Mouse (Mus musculus): Measurements from ENCODE around the gene Tigd3. TPM values are rescaled to one million over a fixed set of nuclear protein-coding genes. Genes with fewer than 3 reads are reported as not detected.
"Not testable (repeated sequence)": the region's sequence is repeated elsewhere in the genome, so short reads cannot be mapped to it uniquely, and the experiment has no call there.

The Tigd3 gene
- polyA plus RNA-seq, 1 experiment, result 4.0 TPM

- DNase-seq, result no peak
- no peak for TF ChIP-seq POLR2A (IDR thresholded peaks at IDR 0.05; ENCODE audit: control insufficient read depth, extremely low read depth, insufficient read depth, low read length, poor library complexity)
- TF ChIP-seq CTCF (IDR thresholded peaks at IDR 0.05; ENCODE audit: borderline replicate concordance, control insufficient read depth, extremely low read depth, insufficient read depth, low read length, poor library complexity), result no peak
- no peaks in the 10 kb centered on the region for H3K27me3 ChIP-seq (ENCODE audit: control insufficient read depth, insufficient read depth, low read length)
- WGBS, result 96% methylated on average over 7 of the region's 7 CpGs
- no peak overlapping the region for H3K27ac ChIP-seq (ENCODE audit: control insufficient read depth, insufficient read depth, low read length)
- no peak overlapping the region for H3K4me3 ChIP-seq (ENCODE audit: control insufficient read depth, insufficient read depth, low read length)
- peaks cover 12% of the 10 kb centered on the region for H3K4me1 ChIP-seq (replicated peaks; ENCODE audit: control insufficient read depth, insufficient read depth, low read length)
- H3K36me3 ChIP-seq (ENCODE audit: control insufficient read depth, insufficient read depth, low read length), result peaks cover 7% of the 10 kb centered on the region
These were observed 1.7 kb downstream of the Tigd3 start for GRCm38 (mm10) chr19:5892262-5892661.

DNA sequence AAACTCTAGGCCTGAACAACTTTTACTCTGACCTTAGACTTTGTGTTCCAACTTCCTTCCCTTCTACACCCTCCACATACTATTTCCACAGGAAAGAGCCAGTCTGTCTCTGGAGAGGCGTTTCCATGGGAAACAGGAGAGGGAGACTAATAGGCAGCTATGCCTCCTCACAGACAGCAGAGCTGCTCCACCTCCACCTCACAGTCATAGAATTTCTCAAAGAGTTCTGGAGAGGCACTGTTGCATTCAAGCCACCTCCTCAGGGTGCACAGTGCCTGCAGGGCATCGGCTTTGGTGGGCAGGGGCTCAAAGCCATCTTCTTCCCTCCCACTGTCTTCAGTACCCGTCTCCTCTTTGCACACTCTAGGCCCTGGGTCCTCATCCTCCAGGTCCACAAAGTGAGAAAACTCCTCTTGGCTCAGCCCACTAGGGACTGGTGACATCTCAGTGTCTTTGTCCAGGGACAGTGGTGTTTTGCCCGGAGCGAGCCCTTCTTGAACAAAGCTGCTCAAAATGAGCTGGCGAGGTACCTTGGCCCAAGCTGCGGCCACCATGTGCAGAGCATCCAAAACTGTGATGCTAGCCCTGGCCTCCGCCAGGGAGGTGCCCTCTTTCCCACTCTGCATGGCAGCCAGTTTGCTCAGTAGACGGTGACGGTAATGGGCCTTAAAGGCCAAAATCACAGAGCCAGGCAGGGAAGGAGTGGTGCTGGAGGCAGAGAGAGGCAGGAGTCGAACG lies 2.3 kb downstream of the Tigd3 start:
- no peak for DNase-seq
- Histone ChIP-seq H3K36me3 (ENCODE audit: control insufficient read depth, insufficient read depth, low read length) (peaks cover 5% of the 10 kb centered on the region), H3K4me1 (replicated peaks; ENCODE audit: control insufficient read depth, insufficient read depth, low read length) (peaks cover 14% of the 10 kb centered on the region), H3K4me3 (ENCODE audit: control insufficient read depth, insufficient read depth, low read length) (no peak overlapping the region), H3K27me3 (ENCODE audit: control insufficient read depth, insufficient read depth, low read length) (no peaks in the 10 kb centered on the region), H3K27ac (ENCODE audit: control insufficient read depth, insufficient read depth, low read length) (no peak overlapping the region)
- 98% methylated on average over 12 of the region's 12 CpGs for WGBS
- TF ChIP-seq CTCF (IDR thresholded peaks at IDR 0.05; ENCODE audit: borderline replicate concordance, control insufficient read depth, extremely low read depth, insufficient read depth, low read length, poor library complexity) (no peak), POLR2A (IDR thresholded peaks at IDR 0.05; ENCODE audit: control insufficient read depth, extremely low read depth, insufficient read depth, low read length, poor library complexity) (no peak)

GRCm38 (mm10) chr19:5889211-5889610 lies 4.7 kb downstream of the Tigd3 start:
- Histone ChIP-seq H3K36me3 (ENCODE audit: control insufficient read depth, insufficient read depth, low read length) (no peaks in the 10 kb centered on the region), H3K27ac (ENCODE audit: control insufficient read depth, insufficient read depth, low read length) (no peak overlapping the region), H3K27me3 (ENCODE audit: control insufficient read depth, insufficient read depth, low read length) (no peaks in the 10 kb centered on the region), H3K4me3 (ENCODE audit: control insufficient read depth, insufficient read depth, low read length) (no peak overlapping the region), H3K4me1 (replicated peaks; ENCODE audit: control insufficient read depth, insufficient read depth, low read length) (peaks cover 13% of the 10 kb centered on the region)
- 94% methylated on average over 4 of the region's 4 CpGs for WGBS
- TF ChIP-seq POLR2A (IDR thresholded peaks at IDR 0.05; ENCODE audit: control insufficient read depth, extremely low read depth, insufficient read depth, low read length, poor library complexity) (no peak), CTCF (IDR thresholded peaks at IDR 0.05; ENCODE audit: borderline replicate concordance, control insufficient read depth, extremely low read depth, insufficient read depth, low read length, poor library complexity) (no peak)
- no peak for DNase-seq

GRCm38 (mm10) chr19:5887234-5887815 lies 6.6 kb downstream of the Tigd3 start:
- DNase-seq, result no peak
- 55% methylated on average over 3 of the region's 3 CpGs for WGBS
- TF ChIP-seq CTCF (IDR thresholded peaks at IDR 0.05; ENCODE audit: borderline replicate concordance, control insufficient read depth, extremely low read depth, insufficient read depth, low read length, poor library complexity) (no peak), POLR2A (IDR thresholded peaks at IDR 0.05; ENCODE audit: control insufficient read depth, extremely low read depth, insufficient read depth, low read length, poor library complexity) (no peak)
- no peak overlapping the region for H3K4me3 ChIP-seq (ENCODE audit: control insufficient read depth, insufficient read depth, low read length)
- H3K27me3 ChIP-seq (ENCODE audit: control insufficient read depth, insufficient read depth, low read length), result no peaks in the 10 kb centered on the region
- no peak overlapping the region for H3K27ac ChIP-seq (ENCODE audit: control insufficient read depth, insufficient read depth, low read length)
- no peaks in the 10 kb centered on the region for H3K36me3 ChIP-seq (ENCODE audit: control insufficient read depth, insufficient read depth, low read length)
- H3K4me1 ChIP-seq (replicated peaks; ENCODE audit: control insufficient read depth, insufficient read depth, low read length), result peaks cover 2% of the 10 kb centered on the region; the same call in 1 of the 2 replicates

DNA sequence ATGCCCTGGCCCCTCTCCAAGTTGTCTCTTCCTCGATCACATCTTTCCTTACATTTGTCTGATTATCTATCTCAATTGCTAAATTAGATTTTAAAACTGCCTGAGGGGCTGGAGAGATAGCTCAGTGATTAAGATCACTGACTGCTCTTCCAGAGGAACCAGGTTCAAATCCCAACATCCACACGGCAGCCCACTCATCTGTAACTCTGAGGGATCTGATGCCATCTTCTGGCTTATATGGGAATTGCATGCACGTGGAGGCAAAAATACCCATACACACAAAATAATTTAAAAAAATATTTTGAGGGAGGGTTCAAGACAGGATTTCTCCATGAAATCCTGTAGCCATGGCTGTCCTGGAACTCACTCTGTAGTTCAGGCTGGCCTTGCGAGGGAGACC lies 8.1 kb downstream of the Tigd3 start:
- 81% methylated on average over 4 of the region's 4 CpGs for WGBS
- peaks cover 2% of the 10 kb centered on the region; the same call in 1 of the 2 replicates for H3K4me1 ChIP-seq (replicated peaks; ENCODE audit: control insufficient read depth, insufficient read depth, low read length)
- H3K4me3 ChIP-seq (ENCODE audit: control insufficient read depth, insufficient read depth, low read length), result no peak overlapping the region
- no peaks in the 10 kb centered on the region for H3K27me3 ChIP-seq (ENCODE audit: control insufficient read depth, insufficient read depth, low read length)
- DNase-seq, result no peak
- no peaks in the 10 kb centered on the region for H3K36me3 ChIP-seq (ENCODE audit: control insufficient read depth, insufficient read depth, low read length)
- no peak overlapping the region for H3K27ac ChIP-seq (ENCODE audit: control insufficient read depth, insufficient read depth, low read length)
- TF ChIP-seq CTCF (IDR thresholded peaks at IDR 0.05; ENCODE audit: borderline replicate concordance, control insufficient read depth, extremely low read depth, insufficient read depth, low read length, poor library complexity) (no peak), POLR2A (IDR thresholded peaks at IDR 0.05; ENCODE audit: control insufficient read depth, extremely low read depth, insufficient read depth, low read length, poor library complexity) (no peak)

- H3K27ac ChIP-seq (ENCODE audit: control insufficient read depth, insufficient read depth, low read length), result no peak overlapping the region
- 73% methylated on average over 1 of the region's 1 CpGs for WGBS
These were observed 10.0 kb downstream of the Tigd3 start for GRCm38 (mm10) chr19:5883935-5884334.

DNA sequence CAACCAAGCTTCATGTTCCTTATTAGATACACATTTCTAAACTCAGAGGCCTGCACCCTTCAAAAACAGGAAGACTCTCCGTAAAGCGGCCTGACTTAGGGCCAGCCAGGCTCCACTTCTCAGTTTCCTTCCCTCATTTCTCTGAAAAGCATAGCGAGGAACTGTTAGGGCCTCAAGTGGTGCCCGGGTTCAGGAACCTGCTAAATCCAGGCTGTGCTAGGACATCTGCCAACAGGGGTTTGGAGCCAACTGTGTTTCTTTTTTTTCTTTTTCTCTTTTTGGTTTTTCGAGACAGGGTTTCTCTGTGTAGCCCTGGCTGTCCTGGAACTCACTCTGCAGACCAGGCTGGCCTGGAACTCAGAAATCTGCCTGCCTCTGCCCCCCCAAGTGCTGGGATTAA lies 11.9 kb downstream of the Tigd3 start:
- WGBS, result 59% methylated on average over 5 of the region's 5 CpGs
- H3K4me1 ChIP-seq (replicated peaks; ENCODE audit: control insufficient read depth, insufficient read depth, low read length), result peaks cover 19% of the 10 kb centered on the region

More at GRCm38 (mm10) chr19:5883935-5884334, 10.0 kb downstream of the Tigd3 start:
- no peaks in the 10 kb centered on the region for H3K36me3 ChIP-seq (ENCODE audit: control insufficient read depth, insufficient read depth, low read length)
- DNase-seq, result no peak
- peaks cover 4% of the 10 kb centered on the region; the same call in 1 of the 2 replicates for H3K4me1 ChIP-seq (replicated peaks; ENCODE audit: control insufficient read depth, insufficient read depth, low read length)
- TF ChIP-seq CTCF (IDR thresholded peaks at IDR 0.05; ENCODE audit: borderline replicate concordance, control insufficient read depth, extremely low read depth, insufficient read depth, low read length, poor library complexity) (no peak), POLR2A (IDR thresholded peaks at IDR 0.05; ENCODE audit: control insufficient read depth, extremely low read depth, insufficient read depth, low read length, poor library complexity) (no peak)
- H3K4me3 ChIP-seq (ENCODE audit: control insufficient read depth, insufficient read depth, low read length), result no peak overlapping the region
- no peaks in the 10 kb centered on the region for H3K27me3 ChIP-seq (ENCODE audit: control insufficient read depth, insufficient read depth, low read length)

More for the DNA sequence above, 11.9 kb downstream of the Tigd3 start:
- not testable (repeated sequence) for H3K4me3 ChIP-seq (ENCODE audit: control insufficient read depth, insufficient read depth, low read length); H3K27me3 ChIP-seq (ENCODE audit: control insufficient read depth, insufficient read depth, low read length); H3K36me3 ChIP-seq (ENCODE audit: control insufficient read depth, insufficient read depth, low read length); H3K27ac ChIP-seq (ENCODE audit: control insufficient read depth, insufficient read depth, low read length); DNase-seq
